Mouse (Mus musculus) hindbrain, embryonic 10.5 days (tissue): Measurements from ENCODE around the gene Diaph3. TPM values are rescaled to one million over a fixed set of nuclear protein-coding genes. Genes with fewer than 3 reads are reported as not detected.
"Not testable (repeated sequence)": the region's sequence is repeated elsewhere in the genome, so short reads cannot be mapped to it uniquely, and the experiment has no call there.

Source experiments
- DNase-seq: peaks from one replicate; pipeline ENCODE4 v3.0.0-alpha.2; 2017; ENCODE audit warnings: low spot score
- H3K27ac ChIP-seq: fragments of 300-500 bp; sonication (generic); 2 replicates; pipeline ENCODE4 v1.5.1; 2016; ENCODE audit warnings: mild to moderate bottlenecking, moderate library complexity
- H3K27me3 ChIP-seq: fragments of 300-500 bp; sonication (generic); 2 replicates; pipeline ENCODE4 v1.6.1; 2016; ENCODE audit warnings: mild to moderate bottlenecking; ENCODE audit not compliant: poor library complexity, insufficient read depth, severe bottlenecking
- H3K36me3 ChIP-seq: fragments of 300-500 bp; sonication (generic); 2 replicates; pipeline ENCODE4 v1.6.1; 2016; ENCODE audit warnings: mild to moderate bottlenecking, moderate library complexity
- H3K4me1 ChIP-seq: fragments of 300-500 bp; sonication (generic); replicated peaks from 2 replicates; pipeline ENCODE4 v1.6.1; 2016; ENCODE audit warnings: mild to moderate bottlenecking
- H3K4me3 ChIP-seq: fragments of 300-500 bp; sonication (generic); 2 replicates; pipeline ENCODE4 v1.5.1; 2016; ENCODE audit warnings: mild to moderate bottlenecking, moderate library complexity
- H3K9me3 ChIP-seq: fragments of 300-500 bp; sonication (generic); 2 replicates; pipeline ENCODE4 v1.6.1; 2016; ENCODE audit warnings: mild to moderate bottlenecking, moderate library complexity
- WGBS: fragments of 180-500 bp; shearing (Covaris S2); methylation state at CpG from one replicate; pipeline ENCODE4 v1.1.7; 2016; 5-methylcytosine and 5-hydroxymethylcytosine counted together
- polyA plus RNA-seq: library from polyadenylated mRNA; unstranded; fragments of >200 nt; fragmentation: Nextera tagmentation; extraction: Ambion mirVana; gene quantifications from 2 replicates; pipeline ENCODE4 v1.2.1, GENCODE M21; 2016

The Diaph3 gene
- polyA plus RNA-seq, 1 experiment from 2014 or later = 6.4 TPM

DNA sequence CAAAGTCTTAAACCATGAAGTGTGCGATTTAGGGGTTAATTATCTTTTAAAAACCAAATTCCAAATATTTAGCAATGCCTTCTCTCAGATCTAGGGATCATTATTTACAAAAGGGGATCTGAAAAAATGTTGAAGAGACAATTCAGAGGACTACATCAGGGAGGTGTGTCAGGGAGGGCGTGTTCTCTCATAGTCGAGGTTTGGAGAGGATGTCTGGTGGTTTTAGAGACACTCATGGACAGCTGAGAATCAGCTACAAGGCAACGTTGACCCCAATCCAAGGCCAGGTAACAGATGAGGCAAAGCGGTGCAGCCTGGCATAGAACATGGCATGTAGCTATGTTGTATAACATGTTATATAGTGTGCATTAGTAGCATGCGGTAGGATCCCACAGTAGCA is 396.5 kb downstream of the Diaph3 start:
- Histone ChIP-seq H3K27me3 (no peaks in the 10 kb centered on the region), H3K4me3 (no peak overlapping the region), H3K27ac (no peak overlapping the region), H3K9me3 (no peaks in the 10 kb centered on the region), H3K36me3 (no peaks in the 10 kb centered on the region), H3K4me1 (peaks cover 14% of the 10 kb centered on the region)
- 89% methylated on average over 6 of the region's 6 CpGs for WGBS
- DNase-seq = no peak

DNA sequence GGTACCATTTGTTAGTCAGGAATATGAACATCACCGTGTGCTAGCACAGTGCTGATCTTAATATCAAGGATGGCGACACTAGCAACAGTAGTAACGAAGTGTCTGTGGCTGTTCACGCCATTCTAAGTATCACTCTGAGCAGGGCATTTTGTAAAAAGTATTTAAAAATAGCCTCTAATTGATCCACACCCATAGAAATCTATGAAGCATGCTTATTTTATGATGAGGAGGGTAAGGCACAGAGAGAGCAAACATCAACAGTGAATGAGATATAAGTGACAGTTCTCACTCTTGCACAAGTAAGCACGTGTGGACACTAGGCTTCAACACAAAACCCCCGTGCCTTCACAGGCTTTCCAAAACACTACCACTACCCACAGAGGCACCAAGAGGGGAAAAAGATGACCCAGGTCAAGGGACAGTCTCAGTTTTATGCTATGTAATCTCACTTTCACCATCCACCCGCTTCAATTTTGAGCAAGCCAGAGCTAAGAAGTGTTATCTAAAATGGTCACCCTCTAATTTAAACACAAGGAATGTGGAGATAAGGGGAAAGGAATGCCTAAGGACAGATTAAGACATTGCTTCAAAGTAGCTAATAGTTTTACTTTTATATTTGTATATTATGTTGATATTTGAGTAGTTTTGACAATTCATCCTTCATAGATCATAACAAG is 399.0 kb downstream of the Diaph3 start:
- H3K9me3 ChIP-seq = no peaks in the 10 kb centered on the region
- no peaks in the 10 kb centered on the region for H3K27me3 ChIP-seq
- H3K27ac ChIP-seq = no peak overlapping the region
- H3K4me3 ChIP-seq = no peak overlapping the region
- WGBS = 93% methylated on average over 7 of the region's 7 CpGs
- H3K36me3 ChIP-seq = no peaks in the 10 kb centered on the region
- peaks cover 6% of the 10 kb centered on the region for H3K4me1 ChIP-seq
- DNase-seq = no peak

DNA sequence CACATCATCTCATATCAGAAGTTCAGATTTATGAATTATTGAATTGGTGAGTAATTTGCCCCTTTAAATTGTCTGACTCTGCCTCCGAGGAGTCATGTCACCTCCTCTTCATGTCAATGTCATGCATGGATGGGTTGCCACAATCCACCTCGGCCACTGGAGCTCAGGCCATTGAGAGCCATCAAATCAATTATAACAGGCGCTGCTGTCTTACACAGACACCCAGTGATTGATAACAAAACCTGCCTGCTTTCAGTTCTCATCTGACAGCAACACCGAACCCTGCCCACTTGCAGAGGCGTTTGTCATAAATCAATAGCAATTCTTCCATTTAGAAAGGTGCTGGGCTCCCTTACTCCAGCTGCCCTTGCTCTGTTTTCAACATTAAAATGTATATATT is 402.1 kb downstream of the Diaph3 start:
- no peak overlapping the region for H3K27ac ChIP-seq
- WGBS = 20% methylated on average over 5 of the region's 5 CpGs
- DNase-seq = peak; percentile 24
- H3K4me1 ChIP-seq = peaks cover 6% of the 10 kb centered on the region
- H3K9me3 ChIP-seq = no peaks in the 10 kb centered on the region
- no peaks in the 10 kb centered on the region for H3K36me3 ChIP-seq
- H3K4me3 ChIP-seq = no peak overlapping the region
- H3K27me3 ChIP-seq = no peaks in the 10 kb centered on the region

GRCm38 (mm10) chr14:86736646-86737045 is 404.4 kb downstream of the Diaph3 start:
- Histone ChIP-seq H3K36me3 (no peaks in the 10 kb centered on the region), H3K4me3 (no peak overlapping the region), H3K27me3 (no peaks in the 10 kb centered on the region), H3K9me3 (no peaks in the 10 kb centered on the region), H3K27ac (no peak overlapping the region), H3K4me1 (peaks cover 7% of the 10 kb centered on the region)
- DNase-seq = no peak
- WGBS = 86% methylated on average over 1 of the region's 1 CpGs

DNA sequence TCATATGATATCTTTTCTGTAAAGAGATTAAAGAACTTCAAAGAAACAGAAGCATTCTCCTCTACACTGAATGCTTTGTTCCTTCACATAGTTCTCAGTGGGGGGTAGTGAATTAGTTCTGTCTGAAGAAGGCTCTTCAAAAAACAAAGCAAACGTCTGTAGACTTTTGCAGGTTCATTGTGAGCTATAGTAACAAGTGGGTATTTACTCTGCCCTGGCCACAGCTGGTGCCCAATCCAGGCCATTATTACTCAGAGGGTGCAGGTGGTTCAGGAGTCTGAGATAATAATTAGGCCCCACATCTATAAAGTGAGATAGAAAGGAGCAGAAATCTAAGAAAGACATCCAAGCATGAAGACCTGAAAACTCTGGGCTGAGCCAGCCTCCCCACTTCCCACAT is 409.7 kb downstream of the Diaph3 start:
- peaks cover 7% of the 10 kb centered on the region; the same call in 1 of the 2 replicates for H3K4me1 ChIP-seq
- no peak for DNase-seq
- no peaks in the 10 kb centered on the region for H3K27me3 ChIP-seq
- no peaks in the 10 kb centered on the region for H3K36me3 ChIP-seq
- H3K4me3 ChIP-seq = no peak overlapping the region
- no peak overlapping the region for H3K27ac ChIP-seq
- WGBS = 6% methylated on average over 1 of the region's 1 CpGs
- no peaks in the 10 kb centered on the region for H3K9me3 ChIP-seq

GRCm38 (mm10) chr14:86729617-86730098 is 411.4 kb downstream of the Diaph3 start:
- no peak overlapping the region for H3K4me3 ChIP-seq
- H3K36me3 ChIP-seq = no peaks in the 10 kb centered on the region
- no peaks in the 10 kb centered on the region for H3K9me3 ChIP-seq
- H3K4me1 ChIP-seq = peaks cover 7% of the 10 kb centered on the region; the same call in 1 of the 2 replicates
- no peak overlapping the region for H3K27ac ChIP-seq
- no peaks in the 10 kb centered on the region for H3K27me3 ChIP-seq
- WGBS = 81% methylated on average over 4 of the region's 4 CpGs
- DNase-seq = no peak

DNA sequence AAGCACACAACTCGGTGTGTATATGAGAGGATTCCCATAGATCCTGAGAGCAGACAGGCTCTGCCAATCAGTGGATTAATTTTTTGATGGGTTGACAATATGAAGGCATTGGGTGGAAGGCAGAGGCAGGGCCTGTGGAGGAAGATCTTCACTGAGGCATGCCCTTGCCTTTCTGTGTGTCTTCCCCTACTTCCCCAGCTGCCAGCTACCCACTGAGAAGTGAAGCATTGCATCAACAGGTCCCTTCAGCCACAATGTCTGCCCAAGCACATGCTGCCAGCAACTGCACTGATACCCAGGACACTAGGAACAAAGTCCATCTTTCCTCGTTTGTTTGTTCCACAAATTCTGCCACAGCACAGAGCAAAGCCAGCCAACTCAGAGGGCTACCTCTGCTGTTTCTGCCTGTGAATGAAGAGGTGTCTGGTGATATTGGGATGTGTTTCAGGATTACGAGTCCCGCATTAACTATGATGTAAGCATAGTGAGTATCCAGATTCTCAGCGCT is 413.4 kb downstream of the Diaph3 start:
- DNase-seq = no peak
- WGBS = 92% methylated on average over 5 of the region's 5 CpGs
- no peak overlapping the region for H3K4me3 ChIP-seq
- H3K4me1 ChIP-seq = peaks cover 11% of the 10 kb centered on the region; the same call in 1 of the 2 replicates
- H3K27ac ChIP-seq = no peak overlapping the region
- H3K36me3 ChIP-seq = no peaks in the 10 kb centered on the region
- no peaks in the 10 kb centered on the region for H3K27me3 ChIP-seq
- no peaks in the 10 kb centered on the region for H3K9me3 ChIP-seq

- no peaks in the 10 kb centered on the region for H3K36me3 ChIP-seq
- H3K27me3 ChIP-seq = no peaks in the 10 kb centered on the region
- H3K4me1 ChIP-seq = 0 out of 2 replicates have a peak, but pooled peaks cover 4% of the 10 kb centered on the region
- no peak overlapping the region for H3K4me3 ChIP-seq
- no peak for DNase-seq
- 91% methylated on average over 6 of the region's 6 CpGs for WGBS
- H3K27ac ChIP-seq = no peak overlapping the region
- H3K9me3 ChIP-seq = no peaks in the 10 kb centered on the region
Observed at GRCm38 (mm10) chr14:86721768-86722167, 419.3 kb downstream of the Diaph3 start.

DNA sequence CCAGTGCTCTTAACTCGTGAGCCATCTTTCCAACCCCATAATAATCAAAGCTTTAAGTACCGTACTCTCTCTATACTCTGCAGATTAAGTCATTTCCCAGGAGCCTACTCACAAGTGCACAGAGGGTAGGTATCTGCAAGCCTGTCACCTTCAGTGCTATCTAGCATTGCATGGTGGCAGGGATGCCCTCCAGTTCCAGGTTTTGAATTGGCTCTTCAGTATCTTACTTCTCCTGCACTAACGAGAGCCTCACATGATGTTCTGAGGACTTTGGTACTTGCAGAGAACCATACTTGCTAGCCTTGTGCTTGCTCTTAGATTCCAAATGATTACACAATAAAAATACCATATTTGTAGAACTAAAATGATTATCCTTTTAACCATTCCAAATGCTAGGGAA is 420.0 kb downstream of the Diaph3 start:
- no peaks in the 10 kb centered on the region for H3K27me3 ChIP-seq
- no peaks in the 10 kb centered on the region for H3K36me3 ChIP-seq
- no peak overlapping the region for H3K4me3 ChIP-seq
- no peak for DNase-seq
- no peaks in the 10 kb centered on the region for H3K9me3 ChIP-seq
- WGBS = 89% methylated on average over 3 of the region's 3 CpGs
- no peak overlapping the region for H3K27ac ChIP-seq
- 0 out of 2 replicates have a peak, but pooled peaks cover 4% of the 10 kb centered on the region for H3K4me1 ChIP-seq

DNA sequence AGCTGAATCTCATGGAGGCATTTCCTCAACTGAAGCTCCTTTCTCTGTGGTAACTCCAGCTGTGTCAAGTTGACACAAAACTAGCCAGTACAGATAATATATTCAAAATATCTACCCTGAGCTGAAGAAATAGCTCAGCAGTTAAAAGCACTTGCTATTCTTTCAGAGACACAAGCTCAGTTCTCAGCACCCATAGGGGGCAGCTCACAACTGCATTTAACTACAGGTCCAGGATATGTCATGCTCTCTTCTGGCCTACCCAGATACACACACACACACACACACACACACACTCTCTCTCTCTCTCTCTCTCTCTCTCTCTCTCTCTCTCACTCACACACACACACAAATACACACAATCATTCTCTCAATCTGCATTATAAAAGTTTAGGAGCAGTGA is 420.6 kb downstream of the Diaph3 start:
- not testable (repeated sequence) for H3K27ac ChIP-seq, DNase-seq, H3K27me3 ChIP-seq, H3K4me3 ChIP-seq, H3K36me3 ChIP-seq, H3K4me1 ChIP-seq, H3K9me3 ChIP-seq

DNA sequence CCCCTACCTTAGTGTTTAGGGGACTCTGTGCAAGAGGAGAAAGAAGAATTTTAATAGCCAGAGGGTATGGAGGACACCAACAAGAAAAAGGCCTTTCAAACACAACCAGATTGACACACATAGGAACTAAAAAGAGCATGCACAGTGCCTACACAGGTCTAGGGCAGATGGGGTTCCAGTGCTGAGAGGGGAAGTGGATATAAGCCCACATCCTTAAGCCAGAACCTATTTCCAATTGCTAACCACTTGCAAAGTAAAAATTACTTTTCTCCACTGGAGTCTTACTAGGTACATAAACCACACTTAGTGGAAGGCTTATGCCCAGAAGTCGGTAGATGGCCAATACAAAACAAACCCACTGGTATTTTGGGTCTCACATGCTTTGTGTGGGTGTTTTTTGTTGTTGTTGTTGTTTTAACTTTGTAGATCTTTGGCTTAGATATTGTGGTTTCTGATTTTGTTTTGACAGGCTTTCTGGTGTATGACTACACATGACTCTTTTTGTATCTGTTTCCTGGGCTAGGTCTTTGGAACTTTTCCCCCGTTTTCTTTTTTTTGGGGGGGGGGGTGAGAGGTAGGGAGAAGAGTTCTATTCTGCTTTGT is 426.8 kb downstream of the Diaph3 start:
- H3K4me3 ChIP-seq = no peak overlapping the region
- H3K27me3 ChIP-seq = no peaks in the 10 kb centered on the region
- WGBS = 86% methylated on average over 2 of the region's 2 CpGs
- no peak for DNase-seq
- H3K9me3 ChIP-seq = no peaks in the 10 kb centered on the region
- no peaks in the 10 kb centered on the region for H3K4me1 ChIP-seq
- no peak overlapping the region for H3K27ac ChIP-seq
- H3K36me3 ChIP-seq = no peaks in the 10 kb centered on the region

- Histone ChIP-seq H3K9me3 (no peaks in the 10 kb centered on the region), H3K36me3 (no peaks in the 10 kb centered on the region), H3K4me1 (no peaks in the 10 kb centered on the region), H3K27ac (no peak overlapping the region), H3K27me3 (no peaks in the 10 kb centered on the region), H3K4me3 (no peak overlapping the region)
- DNase-seq = no peak
- WGBS = 78% methylated on average over 3 of the region's 3 CpGs
Observed at GRCm38 (mm10) chr14:86704080-86704479, 437.0 kb downstream of the Diaph3 start.

DNA sequence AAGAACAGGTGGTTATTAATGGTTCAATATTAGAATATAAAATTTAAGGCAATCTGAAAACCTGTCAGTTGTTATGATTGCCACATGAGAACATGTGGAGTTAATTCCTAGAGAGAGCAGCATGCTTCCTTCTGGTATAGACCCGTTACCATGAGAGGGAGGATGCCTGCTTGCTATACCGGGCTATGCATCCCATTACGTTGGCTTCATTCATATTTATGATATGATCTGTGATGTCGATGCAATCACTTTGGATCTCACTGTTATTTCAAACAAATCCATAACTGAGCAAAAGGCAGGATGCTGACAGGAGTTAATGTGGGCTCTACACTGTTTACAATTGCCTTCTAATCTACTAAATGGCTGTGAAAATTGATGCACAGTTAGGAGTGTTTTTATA is 439.9 kb downstream of the Diaph3 start:
- no peaks in the 10 kb centered on the region for H3K36me3 ChIP-seq
- no peak for DNase-seq
- WGBS = 83% methylated on average over 4 of the region's 4 CpGs
- H3K4me3 ChIP-seq = no peak overlapping the region
- no peaks in the 10 kb centered on the region for H3K27me3 ChIP-seq
- H3K9me3 ChIP-seq = no peaks in the 10 kb centered on the region
- no peak overlapping the region for H3K27ac ChIP-seq
- H3K4me1 ChIP-seq = no peaks in the 10 kb centered on the region
